Mouse (Mus musculus) embryo, embryonic 11.5 days (tissue): ENCODE results near the gene Timeless.
"Not testable (repeated sequence)": the region's sequence is repeated elsewhere in the genome, so short reads cannot be mapped to it uniquely, and the experiment has no call there.

ENCODE experiments used
- DNase-seq: peaks from one replicate; pipeline ENCODE4 v3.0.0-alpha.2; 2012; ENCODE audit warnings: low read depth, low spot score

Gene Timeless

DNA sequence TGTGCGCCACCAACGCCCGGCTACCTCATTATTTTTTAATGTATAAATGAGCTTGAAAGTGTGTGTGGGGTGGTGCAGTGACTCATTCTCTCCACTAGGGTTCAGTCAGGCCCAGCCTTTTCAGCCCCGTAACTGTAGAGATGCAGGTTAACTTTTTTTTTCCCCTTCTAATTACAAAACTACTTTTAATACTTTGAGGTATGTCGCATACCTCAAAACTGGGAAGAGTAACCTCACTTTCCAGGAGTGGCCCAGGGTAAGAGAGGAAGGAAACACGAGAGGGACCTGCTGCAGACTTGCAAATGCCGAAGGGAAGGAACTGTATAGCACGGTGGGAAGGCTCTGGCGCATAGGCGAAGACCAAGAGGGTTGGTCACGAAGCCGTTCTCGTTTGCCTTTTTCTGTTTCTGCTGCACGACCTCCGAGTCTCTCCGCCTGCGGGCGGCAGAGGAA lies 19.0 kb upstream of the Timeless start:
- peak; percentile 46 for DNase-seq

DNA sequence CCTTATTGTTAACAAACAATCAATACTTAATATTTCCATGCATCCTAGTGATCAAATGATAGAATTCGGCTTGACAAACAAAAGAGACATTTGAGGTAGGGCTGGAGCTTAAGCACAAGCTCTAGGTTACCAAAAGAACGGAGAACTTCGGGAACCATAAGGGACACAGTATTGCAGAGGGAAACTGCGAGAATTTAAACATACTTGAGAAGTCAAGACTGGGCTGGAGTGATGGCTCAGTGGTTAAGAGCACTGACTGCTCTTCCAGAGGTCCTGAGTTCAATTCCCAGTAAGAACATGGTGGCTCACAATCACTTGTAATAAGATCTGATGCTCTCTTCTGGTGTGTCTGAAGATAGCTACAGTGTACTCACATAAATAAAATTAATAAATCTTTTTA lies 17.8 kb upstream of the Timeless start:
- not testable (repeated sequence) for DNase-seq

DNA sequence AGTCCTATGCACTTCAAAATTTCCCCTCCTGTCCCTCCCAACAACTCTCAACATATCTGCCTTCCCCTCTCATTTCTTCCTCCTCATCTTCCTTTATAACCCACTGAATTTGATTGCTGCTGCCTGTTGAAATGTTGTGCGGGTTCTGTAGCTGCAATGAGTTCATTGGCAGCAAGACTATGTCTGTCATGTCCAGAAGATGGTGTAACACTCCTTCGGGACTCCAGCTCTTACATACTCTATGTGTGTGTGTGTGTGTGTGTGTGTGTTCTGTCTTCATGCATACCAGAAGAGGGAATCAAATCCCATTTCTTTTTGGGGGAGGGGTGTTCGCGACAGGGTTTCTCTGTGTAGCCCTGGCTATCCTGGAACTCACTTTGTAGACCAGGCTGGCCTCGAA lies 16.9 kb upstream of the Timeless start:
- no peak for DNase-seq

DNA sequence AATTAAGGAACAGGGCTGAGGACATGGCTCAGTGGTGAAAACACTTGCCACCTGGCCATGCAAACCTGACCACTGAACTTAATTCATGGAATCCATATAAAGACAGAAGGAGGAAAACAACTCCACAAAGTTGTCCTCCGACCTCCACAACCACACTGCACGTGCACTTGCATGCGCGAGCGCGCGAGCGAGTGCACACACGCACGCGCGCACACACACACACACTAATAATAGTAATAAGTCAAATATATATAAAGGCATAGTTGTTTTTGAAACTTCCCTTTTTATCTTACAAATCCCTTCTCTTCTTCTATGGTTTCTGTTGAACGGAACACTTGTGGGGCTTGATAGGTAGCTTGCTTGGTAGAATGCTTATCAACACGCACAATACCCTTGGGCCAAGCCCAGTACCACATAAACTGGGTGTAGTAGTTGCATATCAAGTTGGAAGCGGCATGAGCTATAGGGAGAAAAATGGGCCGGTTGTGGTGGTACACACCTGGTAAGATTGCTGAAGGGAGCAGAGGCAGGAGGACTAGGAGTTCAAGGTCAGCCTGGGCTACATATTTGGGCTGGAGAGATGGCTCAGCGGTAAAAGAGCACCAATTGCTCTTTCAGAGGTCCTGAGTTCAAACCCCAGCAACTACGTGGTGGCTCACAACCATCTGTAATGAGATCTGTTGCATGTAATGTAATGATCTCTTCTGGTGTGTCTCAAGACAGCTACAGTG lies 13.3 kb upstream of the Timeless start:
- DNase-seq: no peak

DNA sequence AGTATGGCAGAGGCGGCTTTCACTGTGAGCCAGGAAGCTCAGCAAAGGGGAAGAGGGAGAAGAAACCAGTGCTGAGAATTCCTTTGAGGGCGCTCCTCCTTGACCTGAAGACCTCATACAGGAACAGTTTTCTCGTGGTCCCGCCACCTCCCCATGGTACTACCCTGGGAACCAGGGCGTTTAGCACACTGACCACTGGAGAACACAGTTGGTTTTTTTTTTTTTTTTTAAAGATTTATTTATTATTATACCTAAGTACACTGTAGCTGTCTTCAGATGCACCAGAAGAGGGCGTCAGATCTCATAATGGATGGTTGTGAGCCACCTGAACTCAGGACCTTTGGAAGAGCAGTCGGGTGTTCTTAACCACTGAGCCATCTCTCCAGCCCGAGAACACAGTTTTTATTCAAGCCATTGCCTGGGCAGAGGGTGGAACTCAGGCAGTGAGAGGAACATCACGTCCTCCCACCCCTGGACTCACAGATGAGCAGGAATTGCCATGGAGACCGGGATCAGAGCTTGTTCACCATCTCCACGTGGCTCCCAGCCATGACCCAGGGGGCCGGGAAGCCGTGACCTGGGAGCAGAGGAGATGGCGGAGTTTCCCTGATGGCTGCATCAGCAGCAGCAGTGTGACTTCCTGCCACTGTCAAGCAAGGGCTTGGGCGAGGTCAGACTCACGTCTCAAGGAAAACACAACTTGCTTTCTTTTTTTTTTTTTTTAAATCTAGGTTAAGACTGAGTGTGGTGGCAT lies 10.2 kb upstream of the Timeless start:
- DNase-seq: no peak

DNA sequence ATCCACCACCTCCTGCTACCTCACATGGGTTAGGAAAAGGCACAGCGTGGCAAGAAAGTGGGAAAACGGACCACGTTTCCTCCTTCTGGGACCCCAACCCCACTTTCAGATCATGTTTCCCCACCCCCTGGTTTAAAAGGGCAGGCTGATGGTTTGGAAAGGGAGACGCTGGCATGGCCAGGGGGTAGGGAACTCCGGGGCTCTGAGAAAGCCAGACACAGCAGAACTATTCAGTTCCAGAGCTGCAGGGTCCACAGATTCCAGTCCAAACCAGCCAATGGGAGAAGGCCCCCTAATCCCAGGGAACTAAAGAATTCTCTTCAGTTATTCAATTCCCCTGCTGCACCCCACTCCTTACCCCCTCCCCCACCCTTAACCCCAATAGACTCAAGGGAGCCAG lies 6.8 kb upstream of the Timeless start:
- no peak for DNase-seq

DNA sequence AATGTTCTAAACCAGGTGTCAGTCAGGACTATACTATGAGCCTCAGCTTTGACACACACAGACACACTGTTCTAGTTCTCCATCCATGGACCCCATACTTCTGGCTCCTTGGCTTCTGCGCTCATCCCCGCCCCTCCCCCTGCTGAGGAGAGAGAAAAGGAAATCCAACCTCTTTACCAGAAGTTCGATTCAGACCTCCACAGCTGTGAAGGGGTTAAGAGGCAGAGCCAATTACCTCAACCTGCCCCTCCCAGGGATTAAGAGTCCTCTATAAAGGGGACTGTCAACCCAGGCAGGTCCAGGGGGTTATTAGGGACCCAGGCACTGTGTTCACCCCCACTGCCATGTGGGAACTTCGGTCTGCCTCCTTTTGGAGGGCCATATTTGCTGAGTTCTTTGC lies 6.3 kb upstream of the Timeless start, which contains the start of gene Mip:
Mip (plus strand) TSS at position 301 of the 400 bp plus-strand sequence.
- DNase-seq: no peak

DNA sequence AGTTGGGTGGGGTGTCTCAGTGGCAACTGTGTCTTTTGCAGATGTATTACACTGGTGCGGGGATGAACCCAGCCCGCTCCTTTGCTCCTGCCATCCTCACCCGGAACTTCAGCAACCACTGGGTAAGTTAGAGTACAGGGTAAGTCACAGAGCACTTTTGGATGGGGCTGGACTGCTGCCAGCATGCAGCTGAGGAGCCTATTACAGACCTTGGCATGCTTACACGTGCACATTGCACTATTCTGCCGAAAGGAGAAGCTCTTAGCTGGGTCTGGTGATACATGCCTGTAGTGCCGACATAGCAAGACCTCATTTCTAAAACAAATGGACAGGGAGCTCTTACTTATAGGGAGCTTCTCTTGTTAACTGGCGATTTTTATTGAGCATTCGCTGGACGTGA lies 4.3 kb upstream of the Timeless start:
- no peak for DNase-seq

DNA sequence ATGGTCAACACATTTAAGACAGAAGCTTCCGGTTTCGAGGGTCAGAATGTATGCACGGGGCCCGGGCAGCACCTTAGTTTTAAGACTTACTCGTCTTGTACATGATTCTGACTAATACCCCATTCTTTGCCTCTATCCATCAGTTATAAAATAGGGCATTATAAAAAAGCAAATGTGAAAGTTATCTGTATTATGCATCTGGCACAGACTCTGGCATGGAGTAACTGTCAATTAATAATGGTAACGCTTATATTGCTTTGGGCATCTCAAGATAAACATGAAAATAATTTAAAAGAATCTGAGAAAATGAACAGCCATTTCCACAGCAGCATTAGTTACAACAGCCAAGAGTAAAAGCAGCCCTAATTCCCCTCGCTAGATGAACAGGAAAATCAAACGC lies 3.9 kb upstream of the Timeless start:
- no peak for DNase-seq

DNA sequence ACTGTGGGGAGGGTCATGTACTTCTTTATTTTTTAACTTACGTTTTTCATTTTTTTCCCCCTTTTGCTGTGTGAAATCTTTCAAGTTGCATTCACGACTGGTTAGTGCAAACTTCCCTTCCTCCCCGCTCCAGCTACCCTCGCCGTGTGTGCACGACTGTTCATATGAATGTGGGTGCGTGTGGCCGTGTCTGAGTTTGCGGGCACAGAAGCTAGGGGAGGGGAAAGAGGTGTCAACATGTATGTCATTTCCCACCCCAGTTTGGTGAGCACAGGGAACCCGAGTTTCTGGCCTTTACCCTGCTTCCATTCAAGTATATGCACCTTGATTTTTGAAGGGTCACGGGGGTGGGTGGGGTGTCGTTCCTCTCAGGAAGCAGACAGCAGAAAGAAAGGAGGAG lies 1.3 kb upstream of the Timeless start:
- no peak for DNase-seq

DNA sequence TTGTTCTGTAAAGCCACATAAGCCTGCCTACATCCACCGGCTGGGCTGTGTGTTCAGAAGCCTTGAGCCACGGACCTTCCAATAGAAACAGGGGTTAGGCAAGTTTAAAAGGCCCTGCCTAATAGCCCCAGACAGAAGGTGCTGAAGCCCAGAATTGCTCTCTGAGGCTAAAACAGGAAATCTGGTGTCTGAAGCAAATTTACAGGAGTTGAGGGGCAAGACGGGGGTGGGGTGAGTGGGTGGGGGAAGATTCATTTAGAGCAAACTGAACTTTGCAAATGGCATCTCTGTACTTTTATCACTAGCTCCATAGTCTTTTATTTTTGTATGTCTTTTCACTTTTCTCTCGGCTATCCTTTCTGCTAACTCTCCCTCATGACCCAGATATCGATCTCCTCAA lies 719 bp upstream of the Timeless start:
- DNase-seq: no peak

DNA sequence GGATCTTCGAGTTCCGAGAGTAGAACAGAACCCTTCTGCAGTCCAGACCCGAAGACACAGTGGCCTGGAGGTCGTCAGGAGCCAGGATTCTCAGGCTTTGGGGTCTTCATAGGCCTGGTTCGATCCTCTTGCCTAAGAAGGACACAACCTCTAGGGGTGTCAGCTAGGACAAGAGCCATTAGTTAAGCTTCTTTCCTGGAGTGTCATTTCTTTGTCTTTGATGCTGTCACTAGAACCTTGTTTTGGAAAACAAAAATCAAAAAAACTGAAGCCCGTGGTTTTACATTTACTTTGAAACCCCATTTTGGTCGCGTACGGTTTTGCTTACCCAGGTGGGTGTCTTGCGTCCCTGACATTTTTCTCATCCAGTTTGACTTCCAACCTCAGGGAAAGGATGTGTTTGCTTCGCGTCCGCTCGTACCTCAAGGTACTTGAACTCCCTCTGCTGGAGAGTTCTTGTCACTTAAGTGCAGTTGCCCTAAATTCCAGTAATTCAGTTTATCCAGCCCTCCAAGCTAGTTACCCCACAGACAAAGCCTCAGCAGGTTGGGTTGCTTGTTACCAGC lies 638 bp downstream of the Timeless start:
- DNase-seq: peak; percentile 64

DNA sequence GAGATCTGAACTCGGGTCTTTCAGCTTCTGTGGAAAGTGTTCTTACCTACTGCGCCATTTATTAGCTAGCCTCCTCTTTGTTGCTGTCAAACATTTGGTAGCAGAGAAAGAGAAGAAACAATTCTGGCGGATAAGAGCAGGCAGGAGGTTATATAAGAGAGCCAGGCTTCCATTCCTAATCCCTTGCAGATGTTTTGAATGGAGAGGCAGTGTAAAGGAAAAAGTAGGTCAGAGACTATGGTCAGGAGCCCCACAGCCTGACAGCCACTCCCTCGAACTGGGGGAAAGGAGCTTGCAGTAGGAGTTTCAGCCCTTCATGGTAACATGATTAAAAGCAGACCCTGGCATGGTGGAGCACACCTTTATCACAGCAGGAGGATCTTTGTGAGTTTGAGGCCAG lies 4.5 kb downstream of the Timeless start:
- DNase-seq: no peak

DNA sequence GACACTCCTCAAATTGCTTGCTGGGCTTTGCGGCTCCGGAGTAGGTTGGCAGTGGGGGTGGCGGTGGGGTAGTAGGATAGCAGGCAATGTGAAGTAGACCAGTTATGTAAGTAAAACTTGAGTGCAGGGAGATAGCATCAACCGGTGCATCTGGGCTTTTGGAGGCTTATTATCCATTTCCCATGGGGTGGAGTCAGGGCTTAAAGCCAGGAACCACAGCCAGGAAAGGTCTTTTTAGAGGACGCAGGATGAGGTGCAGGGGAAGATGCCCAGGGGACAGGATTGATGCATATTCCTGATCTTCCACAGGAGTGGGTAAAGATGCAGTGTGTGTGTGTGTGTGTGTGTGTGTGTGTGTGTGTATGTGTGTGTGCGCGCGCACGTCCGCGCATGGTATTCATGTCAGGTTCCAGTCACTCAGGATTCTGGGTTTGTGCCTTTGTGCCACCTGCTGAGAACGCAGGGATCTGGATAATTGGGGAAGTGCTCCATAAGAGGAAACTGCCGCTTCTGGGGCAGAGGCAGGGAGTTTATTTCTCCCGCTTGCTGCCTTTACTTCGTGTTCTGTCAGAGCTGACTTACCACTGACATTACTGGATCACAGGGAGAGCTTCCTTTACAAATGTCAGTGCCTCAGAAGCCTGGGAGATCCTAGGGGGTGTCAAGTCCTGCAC lies 6.1 kb downstream of the Timeless start:
- no peak for DNase-seq

DNA sequence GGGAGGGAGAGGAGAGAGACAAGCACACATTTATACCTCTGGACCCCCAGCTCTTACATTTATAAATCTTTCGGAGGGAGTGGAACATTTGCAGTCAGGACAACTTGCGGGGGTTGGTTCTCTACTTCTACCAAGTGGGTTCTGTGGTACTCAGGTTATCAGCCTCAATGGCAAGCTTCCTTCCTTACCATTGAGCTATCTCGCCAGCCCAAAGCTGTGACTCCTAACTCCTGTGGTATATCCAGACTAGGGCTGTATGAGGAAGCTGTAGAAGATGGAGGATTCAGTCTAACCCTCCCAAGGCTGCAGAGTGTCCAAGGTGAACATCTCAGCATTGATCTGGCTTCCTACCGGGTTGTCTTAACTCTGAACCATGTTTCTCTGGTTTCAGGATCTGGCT lies 7.3 kb downstream of the Timeless start:
- no peak for DNase-seq

DNA sequence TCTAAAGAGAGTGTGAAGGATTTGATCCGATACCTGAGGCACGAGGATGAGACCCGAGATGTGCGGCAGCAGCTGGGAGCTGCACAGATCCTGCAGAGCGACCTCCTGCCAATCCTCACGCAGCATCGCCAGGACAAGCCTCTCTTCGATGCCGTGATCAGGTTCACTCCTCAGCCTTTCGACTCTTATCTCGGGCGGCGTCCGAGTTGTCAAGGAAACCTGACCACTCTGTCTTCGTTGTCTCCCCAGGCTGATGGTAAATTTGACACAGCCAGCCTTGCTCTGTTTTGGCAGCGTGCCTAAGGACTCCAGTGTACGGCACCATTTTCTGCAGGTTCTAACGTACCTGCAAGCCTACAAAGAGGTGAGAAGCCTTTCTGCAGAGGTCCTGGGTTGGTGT lies 8.3 kb downstream of the Timeless start:
- DNase-seq: no peak

DNA sequence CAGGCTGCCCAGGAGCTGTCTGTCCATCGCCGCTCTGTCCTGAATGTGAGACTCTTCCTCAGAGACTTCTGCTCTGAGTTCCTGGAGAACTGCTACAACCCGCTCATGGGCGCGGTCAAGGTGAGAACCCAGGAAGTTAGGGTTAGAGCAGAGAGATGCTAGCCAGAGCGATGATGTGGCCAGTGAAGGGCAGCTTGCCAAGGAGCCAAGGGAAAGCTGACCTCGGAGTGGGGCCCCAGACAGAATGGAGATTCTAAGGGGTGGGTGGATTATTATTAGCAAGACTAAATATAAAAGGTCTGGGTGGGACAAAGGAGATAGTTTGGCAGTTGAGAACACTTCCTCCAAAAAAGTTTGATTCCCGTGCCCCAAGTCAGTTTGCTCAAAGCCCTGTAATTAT lies 11.4 kb downstream of the Timeless start:
- no peak for DNase-seq

DNA sequence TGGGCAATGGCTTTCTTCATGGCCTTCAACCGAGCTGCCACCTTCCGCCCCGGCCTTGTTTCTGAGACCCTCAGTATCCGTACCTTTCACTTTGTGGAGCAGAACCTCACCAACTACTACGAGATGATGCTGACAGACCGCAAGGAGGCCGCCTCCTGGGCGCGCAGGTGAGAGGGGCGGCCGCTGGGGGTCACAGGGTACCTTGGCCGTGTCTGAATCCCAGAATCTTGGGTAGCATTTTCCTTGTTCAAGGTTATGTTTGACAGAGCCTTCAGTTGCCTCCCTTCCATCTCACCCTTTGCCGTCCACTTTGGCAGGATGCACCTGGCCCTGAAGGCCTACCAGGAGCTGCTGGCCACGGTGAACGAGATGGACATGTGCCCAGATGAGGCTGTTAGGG lies 12.3 kb downstream of the Timeless start:
- DNase-seq: no peak

DNA sequence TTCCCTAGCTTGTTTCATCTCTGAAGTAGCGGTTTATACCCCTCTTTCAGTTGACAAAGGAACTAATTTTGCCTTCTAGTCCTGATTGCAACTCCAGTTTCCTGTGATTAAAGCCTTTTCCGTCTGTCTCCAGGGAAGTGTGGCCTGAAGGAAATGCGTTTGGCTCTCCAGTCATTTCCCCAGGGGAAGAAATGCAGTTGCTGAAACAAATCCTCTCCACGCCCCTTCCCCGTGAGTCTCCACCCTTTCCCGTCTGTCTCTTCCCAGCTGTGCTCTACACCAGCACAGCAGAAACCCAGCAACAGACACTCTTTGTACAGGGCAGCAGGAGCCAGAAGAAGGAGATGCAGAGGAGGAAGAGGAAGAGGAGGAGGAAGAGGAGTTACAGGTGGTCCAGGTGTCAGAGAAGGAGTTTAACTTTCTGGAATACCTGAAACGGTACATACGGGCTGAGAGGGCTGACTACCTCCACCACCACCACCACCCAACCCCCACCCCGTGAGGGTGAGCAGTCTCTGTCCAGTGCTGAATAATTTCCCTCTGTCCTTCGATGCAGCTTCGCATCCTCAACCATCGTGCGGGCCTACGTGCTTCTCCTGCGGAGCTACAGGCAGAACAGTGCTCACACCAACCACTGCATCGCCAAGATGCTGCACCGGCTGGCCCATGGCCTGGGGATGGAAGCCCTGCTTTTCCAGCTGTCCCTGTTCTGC lies 15.3 kb downstream of the Timeless start:
- DNase-seq: no peak

DNA sequence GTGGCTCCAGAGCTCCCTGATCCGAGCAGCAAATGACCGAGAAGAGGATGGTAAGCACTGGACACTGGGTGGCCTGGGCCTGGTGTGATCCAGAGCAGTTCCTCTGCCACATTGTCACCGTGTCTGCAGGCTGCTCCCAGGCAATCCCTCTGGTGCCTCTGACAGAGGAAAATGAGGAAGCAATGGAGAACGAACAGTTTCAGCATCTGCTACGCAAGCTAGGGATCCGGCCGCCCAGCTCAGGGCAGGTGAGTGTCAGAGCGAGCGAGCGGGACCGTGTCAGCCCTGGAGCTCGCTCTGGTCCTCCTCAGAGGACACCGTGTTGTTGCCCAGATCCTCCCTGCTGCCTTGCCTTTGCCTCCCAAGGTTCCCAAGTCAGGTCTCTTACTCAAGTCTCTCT lies 18.7 kb downstream of the Timeless start:
- DNase-seq: no peak

DNA sequence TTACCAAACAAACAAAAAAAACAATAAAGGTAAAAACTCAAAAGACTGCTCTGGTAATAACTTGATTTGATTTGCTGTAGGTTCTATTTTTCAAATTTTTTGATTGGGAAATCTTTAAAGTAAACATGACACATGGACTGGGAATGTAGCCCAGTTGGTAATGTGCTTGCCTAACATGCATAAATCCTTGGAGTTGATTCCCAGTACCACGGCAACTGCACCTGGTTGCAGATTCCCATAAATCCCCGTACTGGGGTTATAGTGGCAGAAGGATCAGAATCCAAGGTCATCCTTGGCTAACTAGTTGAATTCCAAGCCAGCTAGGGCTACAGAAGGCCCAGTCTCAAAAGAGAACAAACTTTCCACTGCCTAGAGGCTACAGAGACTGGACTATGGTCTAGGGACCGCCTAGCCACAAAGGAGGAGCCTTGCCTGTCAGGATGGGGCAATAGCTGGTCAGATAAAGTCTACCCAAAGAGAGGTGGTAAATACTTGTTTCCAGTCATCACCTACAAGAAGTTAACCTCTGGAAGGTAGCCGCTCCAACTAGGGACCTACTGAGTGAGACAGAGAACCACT lies 21.9 kb downstream of the Timeless start, which contains the start of gene Apon:
Apon (plus strand) TSS at position 420 of the 579 bp plus-strand sequence.
- DNase-seq: no peak
